Mouse (Mus musculus) forebrain, embryonic 11.5 days (tissue): ENCODE results near the gene Ms4a6d. TPM values are rescaled to one million over a fixed set of nuclear protein-coding genes. Genes with fewer than 3 reads are reported as not detected.

Experiments used
- ATAC-seq: fragments of 200-750 bp; cut with Nextera tagmentation; replicated peaks from 2 replicates; pipeline ENCODE4 v1.8.0; 2017; ENCODE audit warnings: moderate TSS enrichment; ENCODE audit not compliant: low FRiP score
- DNase-seq: peaks from one replicate; pipeline ENCODE4 v3.0.0-alpha.2; 2017; ENCODE audit warnings: low spot score
- H3K27ac ChIP-seq: fragments of 300-500 bp; sonication (generic); 2 replicates; pipeline ENCODE4 v1.5.1; 2014; ENCODE audit warnings: low read depth, low read length
- H3K27me3 ChIP-seq: fragments of 300-500 bp; sonication (generic); 2 replicates; pipeline ENCODE4 v1.6.1; 2014; ENCODE audit warnings: mild to moderate bottlenecking, low read length, mixed read lengths; ENCODE audit not compliant: control insufficient read depth, insufficient read depth
- H3K36me3 ChIP-seq: fragments of 300-500 bp; sonication (generic); 2 replicates; pipeline ENCODE4 v1.6.1; 2014; ENCODE audit warnings: mild to moderate bottlenecking, low read length, moderate library complexity, mixed read lengths; ENCODE audit not compliant: control insufficient read depth, insufficient read depth
- H3K4me1 ChIP-seq: fragments of 300-500 bp; sonication (generic); replicated peaks from 2 replicates; pipeline ENCODE4 v1.6.1; 2014; ENCODE audit warnings: low read length, mixed read lengths; ENCODE audit not compliant: control insufficient read depth, insufficient read depth
- H3K4me2 ChIP-seq: fragments of 300-500 bp; sonication (generic); 2 replicates; pipeline ENCODE4 v1.6.1; 2014; ENCODE audit warnings: low read depth, mild to moderate bottlenecking, low read length, moderate library complexity, mixed read lengths; ENCODE audit not compliant: severe bottlenecking
- H3K4me3 ChIP-seq: fragments of 300-500 bp; sonication (generic); 2 replicates; pipeline ENCODE4 v1.5.1; 2014; ENCODE audit warnings: low read depth, low read length
- H3K9ac ChIP-seq: fragments of 300-500 bp; sonication (generic); 2 replicates; pipeline ENCODE4 v1.6.1; 2014; ENCODE audit warnings: low read length
- H3K9me3 ChIP-seq: fragments of 300-500 bp; sonication (generic); 2 replicates; pipeline ENCODE4 v1.6.1; 2016; ENCODE audit warnings: low read length, mixed read lengths; ENCODE audit not compliant: control insufficient read depth
- WGBS: fragments of 180-500 bp; shearing (Covaris S2); extraction: QIAGEN DNeasy Blood & Tissue Kit; methylation state at CpG from one replicate; pipeline ENCODE4 v1.1.7; 2014; 5-methylcytosine and 5-hydroxymethylcytosine counted together
- polyA plus RNA-seq: library from polyadenylated mRNA; unstranded; fragments of >200 nt; fragmentation: Nextera tagmentation; extraction: Ambion mirVana; gene quantifications from 2 replicates; pipeline ENCODE4 v1.2.1, GENCODE M21; 2014

The Ms4a6d gene
- 1.8 and 2.2 TPM in 2 replicates for polyA plus RNA-seq

- no peak within 1 kb of the TSS for H3K27ac ChIP-seq
- no peaks in the 10 kb centered on the region for H3K9me3 ChIP-seq
- H3K4me2 ChIP-seq = no peak within 1 kb of the TSS
- no peaks in the 10 kb centered on the region for H3K27me3 ChIP-seq
- no peak within 1 kb of the TSS for H3K9ac ChIP-seq
- H3K36me3 ChIP-seq = no peaks in the 10 kb centered on the region
- H3K4me1 ChIP-seq = no peaks in the 10 kb centered on the region
- 81% methylated on average over 2 of the region's 2 CpGs for WGBS
- no peak within 1 kb of the TSS for H3K4me3 ChIP-seq
- DNase-seq (no peak), ATAC-seq (no peak)
Observed at GRCm38 (mm10) chr19:11604603-11605002, at the start of gene Ms4a6d. TSS of gene Ms4a6d (minus strand) at chr19:11604849.

GRCm38 (mm10) chr19:11649564-11649963, 44.9 kb upstream of the Ms4a6d start:
- Histone ChIP-seq H3K9ac (no peak overlapping the region), H3K9me3 (no peaks in the 10 kb centered on the region), H3K27me3 (no peaks in the 10 kb centered on the region), H3K4me1 (no peaks in the 10 kb centered on the region), H3K27ac (no peak overlapping the region), H3K4me3 (no peak overlapping the region), H3K36me3 (no peaks in the 10 kb centered on the region), H3K4me2 (no peak overlapping the region)
- 89% methylated on average over 4 of the region's 4 CpGs for WGBS
- ATAC-seq (no peak), DNase-seq (no peak)

- Histone ChIP-seq H3K4me3 (no peak overlapping the region), H3K4me1 (no peaks in the 10 kb centered on the region), H3K9ac (no peak overlapping the region), H3K9me3 (no peaks in the 10 kb centered on the region), H3K27ac (no peak overlapping the region), H3K36me3 (no peaks in the 10 kb centered on the region), H3K27me3 (no peaks in the 10 kb centered on the region), H3K4me2 (no peak overlapping the region)
- DNase-seq = no peak
- no peak for ATAC-seq
- 79% methylated on average over 3 of the region's 3 CpGs for WGBS
Observed at GRCm38 (mm10) chr19:11646166-11646565, 41.5 kb upstream of the Ms4a6d start.

GRCm38 (mm10) chr19:11640732-11641131, 36.1 kb upstream of the Ms4a6d start, which contains the start of gene Ms4a3:
TSS of gene Ms4a3 (minus strand) at chr19:11640851.
- Histone ChIP-seq H3K27me3 (no peaks in the 10 kb centered on the region), H3K4me2 (no peak within 1 kb of the TSS), H3K4me1 (no peaks in the 10 kb centered on the region), H3K36me3 (no peaks in the 10 kb centered on the region), H3K9me3 (no peaks in the 10 kb centered on the region), H3K27ac (no peak within 1 kb of the TSS), H3K4me3 (no peak within 1 kb of the TSS), H3K9ac (no peak within 1 kb of the TSS)
- 68% methylated on average over 1 of the region's 1 CpGs for WGBS
- DNase-seq = no peak
- no peak for ATAC-seq

- no peak overlapping the region for H3K9ac ChIP-seq
- no peaks in the 10 kb centered on the region for H3K36me3 ChIP-seq
- no peaks in the 10 kb centered on the region for H3K27me3 ChIP-seq
- no peak for DNase-seq
- WGBS = 78% methylated on average over 4 of the region's 4 CpGs
- H3K9me3 ChIP-seq = no peaks in the 10 kb centered on the region
- no peak for ATAC-seq
- no peaks in the 10 kb centered on the region for H3K4me1 ChIP-seq
- H3K4me3 ChIP-seq = no peak overlapping the region
- no peak overlapping the region for H3K4me2 ChIP-seq
- H3K27ac ChIP-seq = no peak overlapping the region
Observed at GRCm38 (mm10) chr19:11639038-11639437, 34.4 kb upstream of the Ms4a6d start.

GRCm38 (mm10) chr19:11635572-11635971, 30.9 kb upstream of the Ms4a6d start:
- no peaks in the 10 kb centered on the region for H3K4me1 ChIP-seq
- H3K4me2 ChIP-seq = no peak overlapping the region
- H3K27me3 ChIP-seq = no peaks in the 10 kb centered on the region
- H3K36me3 ChIP-seq = no peaks in the 10 kb centered on the region
- H3K9ac ChIP-seq = no peak overlapping the region
- no peaks in the 10 kb centered on the region for H3K9me3 ChIP-seq
- ATAC-seq = no peak
- WGBS = 85% methylated on average over 5 of the region's 5 CpGs
- no peak overlapping the region for H3K27ac ChIP-seq
- H3K4me3 ChIP-seq = no peak overlapping the region
- DNase-seq = no peak

- Histone ChIP-seq H3K27ac (no peak overlapping the region), H3K9me3 (no peaks in the 10 kb centered on the region), H3K9ac (no peak overlapping the region), H3K4me2 (no peak overlapping the region), H3K27me3 (no peaks in the 10 kb centered on the region), H3K4me3 (no peak overlapping the region), H3K4me1 (no peaks in the 10 kb centered on the region), H3K36me3 (no peaks in the 10 kb centered on the region)
- 79% methylated on average over 2 of the region's 2 CpGs for WGBS
- ATAC-seq = no peak
- DNase-seq = no peak
Observed at GRCm38 (mm10) chr19:11634330-11634729, 29.7 kb upstream of the Ms4a6d start.

GRCm38 (mm10) chr19:11633732-11634131, 29.1 kb upstream of the Ms4a6d start:
- no peaks in the 10 kb centered on the region for H3K4me1 ChIP-seq
- no peaks in the 10 kb centered on the region for H3K9me3 ChIP-seq
- no peak overlapping the region for H3K4me2 ChIP-seq
- H3K27ac ChIP-seq = no peak overlapping the region
- no peak overlapping the region for H3K4me3 ChIP-seq
- ATAC-seq (no peak), DNase-seq (no peak)
- H3K36me3 ChIP-seq = no peaks in the 10 kb centered on the region
- no peaks in the 10 kb centered on the region for H3K27me3 ChIP-seq
- no peak overlapping the region for H3K9ac ChIP-seq
- 91% methylated on average over 1 of the region's 1 CpGs for WGBS

GRCm38 (mm10) chr19:11625231-11625630, 20.6 kb upstream of the Ms4a6d start:
- no peak for ATAC-seq
- no peaks in the 10 kb centered on the region for H3K36me3 ChIP-seq
- 88% methylated on average over 5 of the region's 5 CpGs for WGBS

More at GRCm38 (mm10) chr19:11625231-11625630, 20.6 kb upstream of the Ms4a6d start:
- Histone ChIP-seq H3K4me3 (no peak overlapping the region), H3K27ac (no peak overlapping the region), H3K27me3 (no peaks in the 10 kb centered on the region), H3K4me1 (no peaks in the 10 kb centered on the region), H3K9ac (no peak overlapping the region), H3K4me2 (no peak overlapping the region), H3K9me3 (no peaks in the 10 kb centered on the region)
- no peak for DNase-seq
